22 mouse cellular contexts compared by ENCODE assay signal in genomic region chr8:120848434-120848833, GRCm38 (mm10).
DNase-seq lines count a peak whose midpoint lies in the region; ATAC-seq lines count a peak whose summit lies in the region.
"Had no signal": no experiment of that assay in that cellular context is flagged by ENCODE, and none has a peak within 500 bp of the region (broad histone marks: within the 10 kb centered on the region; RNA-seq: fewer than 3 reads in every experiment).

No protein-coding gene starts in this region.

- H3K9me3 ChIP-seq in forebrain, embryonic 10.5 days: no peaks in the 10 kb centered on the region
- no peaks in the 10 kb centered on the region for H3K9me3 ChIP-seq in forebrain, embryonic 11.5 days (ENCODE audit: control insufficient read depth, low read length)
- peaks cover 3% of the 10 kb centered on the region; the same call in 1 of the 2 replicates for H3K9me3 ChIP-seq in limb, embryonic 12.5 days
- no peaks in the 10 kb centered on the region for H3K9me3 ChIP-seq in limb, embryonic 10.5 days (replicated peaks)
- H3K9me3 ChIP-seq in midbrain, embryonic 11.5 days (ENCODE audit: control insufficient read depth, low read length): no peaks in the 10 kb centered on the region
- H3K9me3 ChIP-seq: embryonic facial prominence, embryonic 12.5 days; forebrain, embryonic 15.5 days; heart, embryonic 12.5 days; hindbrain, embryonic 15.5 days; liver, embryonic 13.5 days; midbrain, embryonic 10.5 days; stomach, embryonic 15.5 days had no signal

- H3K36me3 ChIP-seq in forebrain, embryonic 10.5 days (replicated peaks): no peaks in the 10 kb centered on the region
- no peaks in the 10 kb centered on the region for H3K36me3 ChIP-seq in forebrain, embryonic 11.5 days (ENCODE audit: control insufficient read depth, insufficient read depth, low read length)
- no peaks in the 10 kb centered on the region for H3K36me3 ChIP-seq in limb, embryonic 12.5 days
- H3K36me3 ChIP-seq in limb, embryonic 10.5 days: no peaks in the 10 kb centered on the region
- no peaks in the 10 kb centered on the region for H3K36me3 ChIP-seq in midbrain, embryonic 11.5 days (ENCODE audit: control insufficient read depth, insufficient read depth, low read length)
- H3K36me3 ChIP-seq: embryonic facial prominence, embryonic 12.5 days; forebrain, embryonic 15.5 days; heart, embryonic 12.5 days; hindbrain, embryonic 15.5 days; liver, embryonic 13.5 days; midbrain, embryonic 10.5 days; stomach, embryonic 15.5 days had no signal

- no peak for DNase-seq in forebrain, embryonic 10.5 days (ENCODE audit: extremely low spot score, low spot score)
- no peak for DNase-seq in forebrain, embryonic 11.5 days (ENCODE audit: low spot score)
- DNase-seq in limb, embryonic 10.5 days (ENCODE audit: low spot score): no peak
- peak; percentile 67 to 75 for DNase-seq in adrenal gland, postnatal 36 days
- DNase-seq in thymus, postnatal 10 days (ENCODE audit: low spot score in 2 of 2): no peak
- no peak for DNase-seq in midbrain, embryonic 11.5 days (ENCODE audit: low spot score, missing footprints)
- DNase-seq: cerebellum, adult 11 months; cerebellum, adult 9-11 months; kidney, adult 2 months; layer of hippocampus, postnatal 36 days; liver, embryonic 13.5 days; lung, embryonic 14.5 days; lung, postnatal 4 days; thymus, postnatal 36 days had no signal

- H3K9ac ChIP-seq in forebrain, embryonic 11.5 days (ENCODE audit: low read length): no peak overlapping the region
- no peak overlapping the region for H3K9ac ChIP-seq in limb, embryonic 12.5 days (replicated peaks)
- no peak overlapping the region for H3K9ac ChIP-seq in midbrain, embryonic 11.5 days (ENCODE audit: low read length)
- H3K9ac ChIP-seq: embryonic facial prominence, embryonic 12.5 days; forebrain, embryonic 15.5 days; heart, embryonic 12.5 days; hindbrain, embryonic 15.5 days; liver, embryonic 13.5 days; lung, embryonic 14.5 days; stomach, embryonic 15.5 days had no signal

- H3K27ac ChIP-seq in forebrain, embryonic 10.5 days: 0 out of 2 replicates have a peak overlapping the region, but pooled peaks have one; percentile 15
- no peak overlapping the region for H3K27ac ChIP-seq in forebrain, embryonic 11.5 days (ENCODE audit: low read depth, low read length)
- no peak overlapping the region for H3K27ac ChIP-seq in limb, embryonic 12.5 days
- H3K27ac ChIP-seq in limb, embryonic 10.5 days: no peak overlapping the region; the same call in 1 of the 2 replicates
- no peak overlapping the region for H3K27ac ChIP-seq in midbrain, embryonic 11.5 days (ENCODE audit: low read depth, low read length)
- H3K27ac ChIP-seq: forebrain, embryonic 15.5 days; hindbrain, embryonic 15.5 days; liver, embryonic 13.5 days; midbrain, embryonic 10.5 days; stomach, embryonic 15.5 days had no signal

- peaks cover 75% of the 10 kb centered on the region for H3K27me3 ChIP-seq in forebrain, embryonic 10.5 days (ENCODE audit: poor library complexity, severe bottlenecking)
- no peaks in the 10 kb centered on the region for H3K27me3 ChIP-seq in forebrain, embryonic 11.5 days (ENCODE audit: control insufficient read depth, insufficient read depth, low read length)
- peaks cover 62% of the 10 kb centered on the region for H3K27me3 ChIP-seq in limb, embryonic 12.5 days
- peaks cover 99% of the 10 kb centered on the region for H3K27me3 ChIP-seq in limb, embryonic 10.5 days (ENCODE audit: low read depth, poor library complexity, severe bottlenecking)
- H3K27me3 ChIP-seq in midbrain, embryonic 11.5 days (ENCODE audit: control insufficient read depth, insufficient read depth, low read length): no peaks in the 10 kb centered on the region
- H3K27me3 ChIP-seq: forebrain, embryonic 15.5 days; liver, embryonic 13.5 days; stomach, embryonic 15.5 days had no signal

- 74% methylated on average over 4 of the region's 4 CpGs for WGBS in forebrain, embryonic 10.5 days
- 79% methylated on average over 4 of the region's 4 CpGs for WGBS in forebrain, embryonic 11.5 days
- 55% methylated on average over 4 of the region's 4 CpGs for WGBS in limb, embryonic 12.5 days
- 62% methylated on average over 4 of the region's 4 CpGs for WGBS in limb, embryonic 10.5 days
- WGBS in midbrain, embryonic 11.5 days: 73% methylated on average over 4 of the region's 4 CpGs

- no peak overlapping the region for H3K4me3 ChIP-seq in forebrain, embryonic 10.5 days
- H3K4me3 ChIP-seq in forebrain, embryonic 11.5 days (ENCODE audit: low read depth, low read length): no peak overlapping the region
- no peak overlapping the region for H3K4me3 ChIP-seq in limb, embryonic 12.5 days (replicated peaks)
- no peak overlapping the region for H3K4me3 ChIP-seq in limb, embryonic 10.5 days
- no peak overlapping the region for H3K4me3 ChIP-seq in midbrain, embryonic 11.5 days (ENCODE audit: low read depth, low read length)
- H3K4me3 ChIP-seq: embryonic facial prominence, embryonic 12.5 days; erythroblast, embryonic 14.5 days; forebrain, embryonic 15.5 days; heart, embryonic 12.5 days; hindbrain, embryonic 15.5 days; liver, embryonic 13.5 days; midbrain, embryonic 10.5 days; stomach, embryonic 15.5 days had no signal

- H3K4me2 ChIP-seq in forebrain, embryonic 11.5 days (ENCODE audit: low read depth, low read length, severe bottlenecking): no peak overlapping the region
- 0 out of 2 replicates have a peak overlapping the region, but pooled peaks have one; percentile 38 for H3K4me2 ChIP-seq in limb, embryonic 12.5 days
- H3K4me2 ChIP-seq in midbrain, embryonic 11.5 days: no peak overlapping the region
- H3K4me2 ChIP-seq: forebrain, embryonic 15.5 days; heart, embryonic 12.5 days; liver, embryonic 13.5 days had no signal

- no peak for ATAC-seq in forebrain, embryonic 11.5 days (replicated peaks; ENCODE audit: low FRiP score)
- ATAC-seq in limb, embryonic 12.5 days (ENCODE audit: insufficient number of reproducible peaks, insufficient read depth, low FRiP score, low TSS enrichment, low read depth): no peak
- no peak for ATAC-seq in midbrain, embryonic 11.5 days (ENCODE audit: low FRiP score)
- ATAC-seq: forebrain, embryonic 15.5 days had no signal

- H3K4me1 ChIP-seq in forebrain, embryonic 10.5 days: peaks cover 28% of the 10 kb centered on the region
- H3K4me1 ChIP-seq in forebrain, embryonic 11.5 days (replicated peaks; ENCODE audit: control insufficient read depth, insufficient read depth, low read length): no peaks in the 10 kb centered on the region; the same call in 1 of the 2 replicates
- H3K4me1 ChIP-seq in limb, embryonic 12.5 days (replicated peaks): peaks cover 30% of the 10 kb centered on the region
- peaks cover 39% of the 10 kb centered on the region for H3K4me1 ChIP-seq in limb, embryonic 10.5 days
- H3K4me1 ChIP-seq in midbrain, embryonic 11.5 days (ENCODE audit: control insufficient read depth, insufficient read depth, low read length): no peaks in the 10 kb centered on the region
- H3K4me1 ChIP-seq: heart, embryonic 12.5 days; liver, embryonic 13.5 days had no signal

Comparison
In these comparisons a context has a peak if more than half of its experiments do, and no peak if none do; other contexts are left out.
1. DNase-seq: peak in adrenal gland, postnatal 36 days (2 of 2); none in forebrain, embryonic 10.5 days (single experiment), forebrain, embryonic 11.5 days (single experiment), limb, embryonic 10.5 days (single experiment), thymus, postnatal 10 days (0 of 2) and midbrain, embryonic 11.5 days (single experiment).